Mouse (Mus musculus) heart, adult 2 months (tissue): ENCODE measurements around the gene Smpdl3b. TPM values are rescaled to one million over a fixed set of nuclear protein-coding genes. Genes with fewer than 3 reads are reported as not detected.

ENCODE experiments used
- DNase-seq, 2 experiments: peaks; one replicate each; pipeline ENCODE4 v3.0.0; 2021
- H3K27ac ChIP-seq: fragments of 200-600 bp; 2 replicates; pipeline ENCODE4 v1.8.1; 2022
- H3K27me3 ChIP-seq: fragments of 200-500 bp; 2 replicates; pipeline ENCODE4 v1.6.1; 2012; ENCODE audit warnings: mild to moderate bottlenecking, low read length, inconsistent platforms, mixed read lengths; ENCODE audit not compliant: control insufficient read depth, insufficient read depth
- H3K36me3 ChIP-seq: fragments of 200-500 bp; 2 replicates; pipeline ENCODE4 v1.6.1; 2012; ENCODE audit warnings: low read length, inconsistent platforms; ENCODE audit not compliant: control insufficient read depth, insufficient read depth
- H3K4me1 ChIP-seq: fragments of 200-500 bp; 2 replicates; pipeline ENCODE4 v1.6.1; 2011; ENCODE audit warnings: low read length; ENCODE audit not compliant: control insufficient read depth, insufficient read depth
- H3K4me3 ChIP-seq: fragments of 200-600 bp; 2 replicates; pipeline ENCODE4 v1.8.1; 2022
- H3K79me2 ChIP-seq: fragments of 200-500 bp; replicated peaks from 2 replicates; pipeline ENCODE4 v1.6.1; 2012; ENCODE audit warnings: mild to moderate bottlenecking, inconsistent platforms, low read length, moderate library complexity, mixed read lengths; ENCODE audit not compliant: control insufficient read depth, insufficient read depth
- H3K9ac ChIP-seq: fragments of 200-500 bp; 2 replicates; pipeline ENCODE4 v1.6.1; 2012; ENCODE audit warnings: low read depth, mild to moderate bottlenecking, control low read depth, inconsistent platforms, low read length, mixed read lengths
- CTCF ChIP-seq: fragments of 200-600 bp; IDR thresholded peaks from 2 replicates; pipeline ENCODE4 v1.8.1; 2022; ENCODE audit warnings: antibody characterized with exemption, mild to moderate bottlenecking, moderate library complexity
- EP300 ChIP-seq: fragments of 200-500 bp; IDR thresholded peaks from 2 replicates; pipeline ENCODE4 v1.6.1; 2011; ENCODE audit warnings: low read depth, low read length, control low read depth; ENCODE audit not compliant: insufficient read depth
- POLR2A ChIP-seq: fragments of 200-500 bp; IDR thresholded peaks from 2 replicates; pipeline ENCODE4 v1.6.1; 2011; ENCODE audit warnings: mild to moderate bottlenecking, low read depth, low read length, control low read depth; ENCODE audit not compliant: insufficient read depth
- WGBS: fragments of 180-500 bp; shearing (Covaris S2); methylation state at CpG from one replicate; pipeline ENCODE4 v1.1.7; 2018; 5-methylcytosine and 5-hydroxymethylcytosine counted together
- intact Hi-C: fragments of 180-260 bp; cut with DNase I; formaldehyde crosslinking; loops from one replicate; pipeline ENCODE4 v1.15.1; 2025
- polyA plus RNA-seq: library from polyadenylated mRNA; depleted of rRNA; stranded (reverse); fragments of >200 nt; gene quantifications from 2 replicates; pipeline ENCODE4 v1.2.3, GENCODE M21; 2012
- total RNA-seq, 2 experiments: library from RNA; stranded (reverse); gene quantifications; 2 replicates each; pipeline ENCODE4 v1.2.3; 2021

The Smpdl3b gene
- total and polyA plus RNA-seq, 3 experiments: 0.82 to 1.3 (median 0.86) TPM

- Histone ChIP-seq H3K4me3 (no peak overlapping the region), H3K27me3 (no peaks in the 10 kb centered on the region), H3K79me2 (no peaks in the 10 kb centered on the region), H3K27ac (no peak overlapping the region), H3K9ac (no peak overlapping the region), H3K36me3 (no peaks in the 10 kb centered on the region), H3K4me1 (no peaks in the 10 kb centered on the region)
- WGBS: 77% methylated on average over 8 of the region's 8 CpGs
- TF ChIP-seq POLR2A (no peak), CTCF (no peak), EP300 (no peak)
- intact Hi-C loops: no loop called here
- no peak for DNase-seq
These were observed 32.7 kb upstream of the Smpdl3b start for GRCm38 (mm10) chr4:132789731-132790130.

- no peak overlapping the region for H3K27ac ChIP-seq
- DNase-seq: no peak
- no peaks in the 10 kb centered on the region for H3K4me1 ChIP-seq
- intact Hi-C loops: no loop called here
- no peak for TF ChIP-seq POLR2A
- TF ChIP-seq EP300: no peak
- no peaks in the 10 kb centered on the region for H3K27me3 ChIP-seq
- no peaks in the 10 kb centered on the region for H3K79me2 ChIP-seq
- H3K9ac ChIP-seq: no peak overlapping the region
- no peaks in the 10 kb centered on the region for H3K36me3 ChIP-seq
- WGBS: 91% methylated on average over 13 of the region's 13 CpGs
- no peak overlapping the region for H3K4me3 ChIP-seq
These were observed 28.2 kb upstream of the Smpdl3b start for GRCm38 (mm10) chr4:132785228-132785627.

- 82% methylated on average over 2 of the region's 2 CpGs for WGBS
- Histone ChIP-seq H3K27me3 (no peaks in the 10 kb centered on the region), H3K36me3 (no peaks in the 10 kb centered on the region), H3K27ac (no peak overlapping the region), H3K79me2 (no peaks in the 10 kb centered on the region), H3K4me1 (no peaks in the 10 kb centered on the region), H3K9ac (no peak overlapping the region), H3K4me3 (no peak overlapping the region)
- intact Hi-C loops: no loop called here
- TF ChIP-seq EP300 (no peak), CTCF (no peak), POLR2A (no peak)
- no peak for DNase-seq
These were observed 26.7 kb upstream of the Smpdl3b start for GRCm38 (mm10) chr4:132783732-132784131.

GRCm38 (mm10) chr4:132780288-132780687 lies 23.2 kb upstream of the Smpdl3b start:
- Histone ChIP-seq H3K27me3 (no peaks in the 10 kb centered on the region), H3K36me3 (no peaks in the 10 kb centered on the region), H3K79me2 (no peaks in the 10 kb centered on the region), H3K4me1 (no peaks in the 10 kb centered on the region), H3K4me3 (no peak overlapping the region), H3K27ac (no peak overlapping the region), H3K9ac (no peak overlapping the region)
- TF ChIP-seq POLR2A: no peak
- TF ChIP-seq CTCF: no peak
- TF ChIP-seq EP300: no peak
- DNase-seq: peak in 1 of 2 experiments; percentile 49
- 89% methylated on average over 4 of the region's 4 CpGs for WGBS
- intact Hi-C loops: no loop called here

- intact Hi-C loops: no loop called here
- no peaks in the 10 kb centered on the region for H3K36me3 ChIP-seq
- no peak for TF ChIP-seq EP300
- no peak for TF ChIP-seq POLR2A
- TF ChIP-seq CTCF: no peak
- no peaks in the 10 kb centered on the region for H3K27me3 ChIP-seq
- no peak overlapping the region for H3K9ac ChIP-seq
- H3K27ac ChIP-seq: no peak overlapping the region
- H3K4me3 ChIP-seq: no peak overlapping the region
- no peaks in the 10 kb centered on the region for H3K79me2 ChIP-seq
- WGBS: 95% methylated on average over 6 of the region's 6 CpGs
- no peaks in the 10 kb centered on the region for H3K4me1 ChIP-seq
- no peak for DNase-seq
These were observed 21.6 kb upstream of the Smpdl3b start for GRCm38 (mm10) chr4:132778562-132779201.

- intact Hi-C loops: loop anchor here (1.0 to 2.0 kb wide), 2 partner anchors 48 to 154 kb away; no protein-coding TSS in a partner anchor
- no peaks in the 10 kb centered on the region for H3K36me3 ChIP-seq
- no peak overlapping the region for H3K27ac ChIP-seq
- no peaks in the 10 kb centered on the region for H3K4me1 ChIP-seq
- TF ChIP-seq CTCF: peak; percentile 70
- TF ChIP-seq EP300: 0 out of 2 replicates have a peak, but pooled peaks have one; percentile 50
- TF ChIP-seq POLR2A: no peak
- DNase-seq: peak; percentile 70 to 81
- no peaks in the 10 kb centered on the region for H3K79me2 ChIP-seq
- no peaks in the 10 kb centered on the region for H3K27me3 ChIP-seq
- no peak overlapping the region for H3K4me3 ChIP-seq
- no peak overlapping the region for H3K9ac ChIP-seq
- 80% methylated on average over 5 of the region's 5 CpGs for WGBS
These were observed 19.7 kb upstream of the Smpdl3b start for GRCm38 (mm10) chr4:132776764-132777163.
